Mouse (Mus musculus) embryonic fibroblast, embryonic 13.5 days (primary cell): ENCODE results near the gene Glyr1.

Experiments used
- CTCF ChIP-seq: IDR thresholded peaks from 2 replicates; pipeline ENCODE4 v1.5.1; 2011; ENCODE audit warnings: mild to moderate bottlenecking, control low read depth, low read length, moderate library complexity, borderline replicate concordance; ENCODE audit not compliant: insufficient read depth
- POLR2A ChIP-seq: IDR thresholded peaks from 2 replicates; pipeline ENCODE4 v1.6.1; 2011; ENCODE audit warnings: low read depth, mild to moderate bottlenecking, control low read depth, low read length, moderate library complexity

DNA sequence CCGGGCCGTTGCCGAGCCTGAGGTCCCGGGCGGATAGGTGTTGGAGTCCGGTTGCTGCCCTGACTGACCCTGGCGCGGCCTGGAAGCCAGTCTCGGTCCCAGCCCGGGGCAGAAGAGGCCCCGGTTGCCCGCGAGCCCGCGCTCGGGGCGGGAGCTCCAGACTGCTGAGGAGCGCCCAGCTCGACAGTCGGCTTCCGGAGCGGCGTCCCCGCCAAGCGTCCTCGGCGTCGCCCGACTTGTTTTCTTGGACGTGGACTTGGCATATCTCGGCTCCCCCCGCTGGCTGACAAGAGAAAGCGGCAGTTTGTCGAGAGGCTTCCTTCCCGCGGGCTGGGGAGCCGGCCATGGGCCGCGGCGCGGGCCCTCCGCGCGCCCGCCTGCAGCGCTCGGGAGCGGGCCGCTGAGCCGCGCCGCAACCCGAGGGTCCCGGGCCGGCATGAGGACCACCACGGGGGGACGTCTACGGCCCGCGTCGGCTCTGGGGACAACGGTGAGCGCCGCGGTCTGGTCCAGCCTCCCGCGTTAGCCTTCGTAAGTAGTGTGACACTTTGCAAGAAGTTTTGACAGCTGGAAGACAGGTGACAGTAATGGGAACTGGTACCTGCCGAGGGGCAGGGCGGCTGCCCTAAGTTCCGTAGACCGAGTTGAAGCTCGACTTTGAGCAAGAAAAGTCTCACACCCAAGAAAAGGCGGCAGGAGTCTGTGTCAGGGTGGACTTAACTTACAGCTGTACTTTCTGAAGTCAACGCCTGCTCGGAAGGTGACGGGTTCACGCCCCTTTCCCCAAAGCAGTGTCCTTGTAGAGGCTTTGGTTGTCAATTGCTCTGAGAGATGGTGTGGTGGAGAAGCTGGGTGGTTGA is 818 bp upstream of the Glyr1 start:
- no peak for TF ChIP-seq CTCF
- TF ChIP-seq POLR2A = no peak
